Comparison of ENCODE assay signal across 8 mouse cellular contexts in the genomic region with DNA sequence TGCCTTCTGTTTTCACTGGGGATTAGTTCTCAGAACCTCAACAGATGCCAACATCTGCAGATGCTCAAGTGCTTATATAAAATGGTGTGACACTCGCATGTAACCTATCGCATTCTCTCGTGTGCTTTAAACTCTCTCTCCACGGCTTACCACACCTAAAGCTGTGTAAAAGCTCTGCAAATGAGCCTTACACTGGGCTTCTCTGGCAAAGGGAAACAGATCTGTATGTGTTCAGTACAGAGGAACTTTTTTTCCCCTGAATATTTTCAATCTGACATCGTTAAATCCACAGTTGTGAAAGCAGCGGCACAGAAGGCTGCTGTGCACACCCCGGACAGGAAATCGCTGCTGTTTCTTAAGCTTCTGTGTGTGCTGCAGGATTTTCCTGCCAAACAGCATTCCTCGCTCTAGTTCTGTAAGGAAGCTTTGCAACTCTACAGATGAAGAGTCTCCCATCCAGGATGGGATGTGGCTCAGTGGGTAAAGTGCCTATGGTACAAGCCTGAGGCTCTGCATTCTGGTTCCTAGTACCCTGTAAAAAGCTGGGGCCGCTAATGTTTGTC.
DNase-seq lines count a peak whose midpoint lies in the region; ATAC-seq and TF ChIP-seq lines count a peak whose summit lies in the region.

No protein-coding gene starts in this region.

- TF ChIP-seq EP300 in lung, postnatal 0 days (IDR thresholded peaks at IDR 0.05), result no peak

- H3K4me3 ChIP-seq in heart, embryonic 12.5 days, result no peak overlapping the region
- H3K4me3 ChIP-seq in embryonic facial prominence, embryonic 10.5 days, result no peak overlapping the region
- H3K4me3 ChIP-seq in heart, embryonic 16.5 days (ENCODE audit: low read length), result no peak overlapping the region
- no peak overlapping the region for H3K4me3 ChIP-seq in lung, postnatal 0 days (ENCODE audit: low read depth, low read length)

- DNase-seq in heart, adult 11 months, result no peak
- peak; percentile 54 for DNase-seq in embryonic facial prominence, embryonic 10.5 days (ENCODE audit: low spot score)
- DNase-seq in lung, postnatal 0 days (ENCODE audit: low spot score), result peak; percentile 82
- no peak for DNase-seq in right cerebral cortex, adult 18-20 months
- no peak for DNase-seq in gastrocnemius, adult 18-20 months (ENCODE audit: low spot score)
- DNase-seq in ovary, postnatal 36 days (ENCODE audit: low spot score), result no peak

- H3K36me3 ChIP-seq in heart, embryonic 12.5 days, result no peaks in the 10 kb centered on the region
- no peaks in the 10 kb centered on the region for H3K36me3 ChIP-seq in embryonic facial prominence, embryonic 10.5 days (replicated peaks)
- no peaks in the 10 kb centered on the region for H3K36me3 ChIP-seq in heart, embryonic 16.5 days (ENCODE audit: control insufficient read depth, insufficient read depth)
- H3K36me3 ChIP-seq in lung, postnatal 0 days (ENCODE audit: insufficient read depth, low read length), result no peaks in the 10 kb centered on the region

- H3K9me3 ChIP-seq in heart, embryonic 12.5 days (replicated peaks), result no peaks in the 10 kb centered on the region
- no peaks in the 10 kb centered on the region for H3K9me3 ChIP-seq in embryonic facial prominence, embryonic 10.5 days
- no peaks in the 10 kb centered on the region for H3K9me3 ChIP-seq in heart, embryonic 16.5 days (replicated peaks; ENCODE audit: control insufficient read depth, low read length)
- H3K9me3 ChIP-seq in lung, postnatal 0 days (ENCODE audit: low read length), result no peaks in the 10 kb centered on the region

- no peaks in the 10 kb centered on the region for H3K27me3 ChIP-seq in heart, embryonic 12.5 days (replicated peaks)
- H3K27me3 ChIP-seq in embryonic facial prominence, embryonic 10.5 days (replicated peaks; ENCODE audit: low read depth, poor library complexity, severe bottlenecking), result no peaks in the 10 kb centered on the region
- H3K27me3 ChIP-seq in heart, embryonic 16.5 days (ENCODE audit: control insufficient read depth, insufficient read depth, low read length), result no peaks in the 10 kb centered on the region
- H3K27me3 ChIP-seq in lung, postnatal 0 days (replicated peaks; ENCODE audit: insufficient read depth, low read length), result no peaks in the 10 kb centered on the region

- H3K9ac ChIP-seq in heart, embryonic 12.5 days, result no peak overlapping the region
- no peak overlapping the region for H3K9ac ChIP-seq in heart, embryonic 16.5 days (ENCODE audit: low read length)
- no peak overlapping the region for H3K9ac ChIP-seq in lung, postnatal 0 days (replicated peaks; ENCODE audit: low read depth)

- H3K4me2 ChIP-seq in heart, embryonic 12.5 days, result no peak overlapping the region
- H3K4me2 ChIP-seq in heart, embryonic 16.5 days (ENCODE audit: low read depth, low read length), result no peak overlapping the region
- peak overlapping the region; percentile 40 for H3K4me2 ChIP-seq in lung, postnatal 0 days (replicated peaks; ENCODE audit: low read depth, low read length)

- H3K4me1 ChIP-seq in heart, embryonic 12.5 days (replicated peaks), result peaks cover 18% of the 10 kb centered on the region
- H3K4me1 ChIP-seq in embryonic facial prominence, embryonic 10.5 days, result peaks cover 79% of the 10 kb centered on the region
- H3K4me1 ChIP-seq in heart, embryonic 16.5 days (ENCODE audit: control insufficient read depth, insufficient read depth, low read length), result 0 out of 2 replicates have a peak, but pooled peaks cover 2% of the 10 kb centered on the region
- H3K4me1 ChIP-seq in lung, postnatal 0 days (ENCODE audit: insufficient read depth, low read depth, low read length), result no peaks in the 10 kb centered on the region

- no peak for ATAC-seq in heart, embryonic 12.5 days (ENCODE audit: insufficient number of reproducible peaks, low FRiP score)
- ATAC-seq in heart, embryonic 16.5 days (replicated peaks; ENCODE audit: extremely low read depth, insufficient read depth, low FRiP score), result no peak
- ATAC-seq in lung, postnatal 0 days, result peak; percentile 79; the same call in 1 of the 2 replicates

- 52% methylated on average over 10 of the region's 10 CpGs for WGBS in heart, embryonic 12.5 days
- 55% methylated on average over 10 of the region's 10 CpGs for WGBS in embryonic facial prominence, embryonic 10.5 days
- WGBS in heart, embryonic 16.5 days, result 48% methylated on average over 10 of the region's 10 CpGs
- 15% methylated on average over 10 of the region's 10 CpGs for WGBS in lung, postnatal 0 days

- no peak for TF ChIP-seq CTCF in lung, postnatal 0 days (IDR thresholded peaks at IDR 0.05)

- peak overlapping the region; percentile 16; the same call in 1 of the 2 replicates for H3K27ac ChIP-seq in heart, embryonic 12.5 days (ENCODE audit: poor library complexity, severe bottlenecking)
- H3K27ac ChIP-seq in embryonic facial prominence, embryonic 10.5 days (replicated peaks), result peak overlapping the region; percentile 58
- H3K27ac ChIP-seq in heart, embryonic 16.5 days (ENCODE audit: low read length), result 0 out of 2 replicates have a peak overlapping the region, but pooled peaks have one; percentile 2
- no peak overlapping the region for H3K27ac ChIP-seq in lung, postnatal 0 days (ENCODE audit: low read length)

Comparison
In these comparisons a context has a peak if more than half of its experiments do, and no peak if none do; other contexts are left out.
1. DNase-seq: peak in embryonic facial prominence, embryonic 10.5 days (single experiment) and lung, postnatal 0 days (single experiment); none in heart, adult 11 months (single experiment), right cerebral cortex, adult 18-20 months (single experiment), gastrocnemius, adult 18-20 months (single experiment) and ovary, postnatal 36 days (single experiment).